Mouse (Mus musculus): ENCODE measurements around the gene Mns1.

Mns1 gene

GRCm38 (mm10) chr9:72427861-72428260 is 9.9 kb upstream of the Mns1 start:
- 40% methylated on average over 4 of the region's 4 CpGs for WGBS

GRCm38 (mm10) chr9:72434876-72435275 is 2.9 kb upstream of the Mns1 start:
- 65% methylated on average over 9 of the region's 9 CpGs for WGBS

GRCm38 (mm10) chr9:72438749-72439148 is 938 bp downstream of the Mns1 start:
- WGBS: under 1% methylated on average over 9 of the region's 9 CpGs

GRCm38 (mm10) chr9:72440358-72440757 is 2.5 kb downstream of the Mns1 start:
- WGBS: 97% methylated on average over 4 of the region's 4 CpGs

- WGBS: 89% methylated on average over 8 of the region's 8 CpGs
These were observed 3.4 kb downstream of the Mns1 start for GRCm38 (mm10) chr9:72440948-72441926.

- WGBS: 92% methylated on average over 10 of the region's 10 CpGs
These were observed 4.3 kb downstream of the Mns1 start for GRCm38 (mm10) chr9:72441927-72442715.

GRCm38 (mm10) chr9:72448026-72448425 is 10.2 kb downstream of the Mns1 start:
- 47% methylated on average over 8 of the region's 8 CpGs for WGBS

GRCm38 (mm10) chr9:72449367-72449766 is 11.6 kb downstream of the Mns1 start:
- WGBS: 58% methylated on average over 7 of the region's 7 CpGs

GRCm38 (mm10) chr9:72449841-72450240 is 12.0 kb downstream of the Mns1 start:
- WGBS: 82% methylated on average over 2 of the region's 2 CpGs

- 88% methylated on average over 1 of the region's 1 CpGs for WGBS
These were observed 12.6 kb downstream of the Mns1 start for GRCm38 (mm10) chr9:72450363-72450762.

- WGBS: 95% methylated on average over 6 of the region's 6 CpGs
These were observed 13.3 kb downstream of the Mns1 start for GRCm38 (mm10) chr9:72451111-72451510.

- WGBS: 39% methylated on average over 1 of the region's 1 CpGs
These were observed 18.6 kb downstream of the Mns1 start for GRCm38 (mm10) chr9:72456374-72456773.

- 18% methylated on average over 5 of the region's 5 CpGs for WGBS
These were observed 20.4 kb downstream of the Mns1 start for GRCm38 (mm10) chr9:72458233-72458632.

- 54% methylated on average over 3 of the region's 3 CpGs for WGBS
These were observed 21.9 kb downstream of the Mns1 start for GRCm38 (mm10) chr9:72459703-72460102.

GRCm38 (mm10) chr9:72460767-72461166 is 23.0 kb downstream of the Mns1 start:
- WGBS: 85% methylated on average over 3 of the region's 3 CpGs

- 96% methylated on average over 2 of the region's 2 CpGs for WGBS
These were observed 24.6 kb downstream of the Mns1 start for GRCm38 (mm10) chr9:72462427-72462826.

- 92% methylated on average over 1 of the region's 1 CpGs for WGBS
These were observed 27.0 kb downstream of the Mns1 start for GRCm38 (mm10) chr9:72464806-72465205.

GRCm38 (mm10) chr9:72465754-72466181 is 28.0 kb downstream of the Mns1 start:
- 80% methylated on average over 4 of the region's 4 CpGs for WGBS

- 63% methylated on average over 11 of the region's 11 CpGs for WGBS
These were observed 30.0 kb downstream of the Mns1 start for GRCm38 (mm10) chr9:72467551-72468407.

- 84% methylated on average over 10 of the region's 10 CpGs for WGBS
These were observed 30.8 kb downstream of the Mns1 start for GRCm38 (mm10) chr9:72468616-72469015.

- WGBS: 93% methylated on average over 1 of the region's 1 CpGs
These were observed 32.0 kb downstream of the Mns1 start for GRCm38 (mm10) chr9:72469851-72470250.

- 60% methylated on average over 9 of the region's 9 CpGs for WGBS
These were observed 37.7 kb downstream of the Mns1 start for GRCm38 (mm10) chr9:72475511-72475910.
